Mouse (Mus musculus): ENCODE data around the gene Rtn4rl1. TPM values are rescaled to one million over a fixed set of nuclear protein-coding genes. Genes with fewer than 3 reads are reported as not detected.

Gene Rtn4rl1
- polyA plus RNA-seq, 1 experiment from 2014 or later: 2.4 TPM

DNA sequence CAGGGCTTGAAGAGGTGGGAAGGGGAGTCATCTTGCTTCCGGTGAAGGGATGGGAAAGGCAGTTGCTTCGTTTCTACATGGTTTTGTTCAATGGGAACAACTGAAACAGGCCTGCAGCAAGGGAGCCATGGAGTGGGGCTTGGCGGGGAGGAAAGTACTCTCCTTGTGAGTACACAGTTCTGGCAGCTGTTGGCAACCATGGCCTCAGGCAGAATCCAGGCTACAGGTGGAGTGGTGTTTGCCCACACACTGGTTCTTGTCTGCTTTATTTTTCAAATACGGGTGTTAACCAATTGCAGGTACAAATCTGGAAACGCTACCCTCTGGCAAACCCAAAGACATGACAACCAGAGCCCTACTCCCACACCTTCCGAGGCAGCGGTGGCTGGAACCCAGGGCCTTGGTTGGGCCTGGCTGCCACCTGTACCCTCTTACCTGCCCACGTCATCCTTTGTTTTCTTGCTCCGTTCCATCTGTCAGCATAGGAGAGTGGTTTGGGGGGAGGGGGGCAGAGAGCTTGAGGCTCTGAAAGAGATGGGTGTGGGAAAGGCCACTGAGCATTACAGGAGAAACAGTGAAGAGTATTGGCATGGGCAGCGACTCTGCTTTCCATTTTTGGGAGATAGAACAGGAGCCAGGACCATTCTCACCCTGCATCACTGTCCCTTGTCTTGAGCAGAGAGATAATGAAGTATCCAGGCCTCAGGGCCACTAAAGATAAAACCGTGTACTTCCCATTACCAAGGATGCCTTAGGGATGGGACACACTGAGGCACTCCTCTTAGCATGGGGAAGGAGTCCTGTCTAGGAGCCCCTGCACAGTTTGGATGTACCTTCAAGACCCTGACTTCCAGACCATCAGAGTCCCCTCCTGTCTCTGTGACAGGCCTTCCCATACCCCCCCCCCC, 51.0 kb downstream of the Rtn4rl1 start:
- Histone ChIP-seq H3K4me1 (replicated peaks; ENCODE audit: control insufficient read depth, insufficient read depth, low read length) (0 out of 2 replicates have a peak, but pooled peaks cover 2% of the 10 kb centered on the region), H3K9me3 (ENCODE audit: control insufficient read depth, low read length) (no peaks in the 10 kb centered on the region), H3K27ac (ENCODE audit: low read depth, low read length) (no peak overlapping the region), H3K9ac (ENCODE audit: low read depth, low read length) (no peak overlapping the region), H3K4me2 (replicated peaks; ENCODE audit: low read depth, low read length) (no peak overlapping the region), H3K27me3 (ENCODE audit: control insufficient read depth, insufficient read depth, low read length) (no peaks in the 10 kb centered on the region), H3K4me3 (ENCODE audit: low read depth, low read length) (no peak overlapping the region), H3K36me3 (ENCODE audit: control insufficient read depth, insufficient read depth, low read length) (no peaks in the 10 kb centered on the region)
- ATAC-seq (ENCODE audit: low FRiP score) (peak; percentile 17; the same call in 1 of the 2 replicates), DNase-seq (ENCODE audit: low spot score) (no peak)
- WGBS: 84% methylated on average over 11 of the region's 11 CpGs

DNA sequence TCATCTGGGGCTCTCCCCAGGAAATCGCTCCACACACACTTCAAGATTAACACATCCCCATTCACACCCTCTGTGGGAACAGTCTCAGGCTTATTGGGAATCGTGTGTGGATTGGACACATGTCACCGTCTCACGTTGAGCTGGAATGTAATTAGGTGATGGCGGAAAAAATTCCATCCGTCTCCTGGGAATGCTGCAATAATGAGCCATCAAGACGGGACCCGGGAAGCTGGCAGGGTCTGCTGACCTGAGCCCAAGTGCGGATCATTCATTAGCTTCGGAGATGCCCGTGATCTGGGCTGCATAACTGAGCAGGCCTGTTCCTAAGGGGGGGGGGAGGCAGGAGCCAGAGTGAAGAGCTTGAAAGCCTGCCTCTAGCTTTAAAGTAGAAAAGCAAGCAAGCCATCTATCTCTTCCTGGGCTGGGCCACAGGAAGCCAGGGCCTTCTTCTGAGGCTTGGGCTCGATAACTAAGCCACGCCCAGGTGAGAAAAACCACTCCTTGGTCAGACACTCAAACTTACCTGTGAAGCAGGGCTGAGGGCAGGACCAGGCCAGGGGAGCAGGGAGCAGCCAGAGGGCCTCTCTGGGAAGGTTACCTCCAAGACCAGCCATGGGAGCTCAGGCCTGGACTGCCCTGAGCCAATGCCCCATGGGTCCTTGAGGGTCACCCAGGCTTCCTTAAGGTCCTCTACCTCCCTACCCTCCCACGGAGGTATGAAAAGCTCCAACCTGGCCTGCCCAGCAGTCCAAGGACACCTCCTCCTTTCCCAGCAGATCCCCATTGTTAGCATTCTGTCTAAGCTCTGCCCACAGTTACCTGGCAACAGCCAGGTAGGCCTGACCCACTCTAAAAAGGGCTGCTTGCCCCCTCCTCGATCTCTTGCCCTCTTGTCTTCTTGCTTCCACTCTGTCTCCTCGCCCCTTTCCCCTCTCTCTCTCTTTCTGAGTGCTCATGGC, 52.1 kb downstream of the Rtn4rl1 start:
- no peaks in the 10 kb centered on the region for H3K9me3 ChIP-seq (ENCODE audit: control insufficient read depth, low read length)
- H3K9ac ChIP-seq (ENCODE audit: low read depth, low read length): no peak overlapping the region
- H3K4me2 ChIP-seq (replicated peaks; ENCODE audit: low read depth, low read length): no peak overlapping the region
- ATAC-seq (ENCODE audit: low FRiP score) (peak; percentile 65; the same call in 1 of the 2 replicates), DNase-seq (ENCODE audit: low spot score) (peak; percentile 41)
- no peak overlapping the region for H3K4me3 ChIP-seq (ENCODE audit: low read depth, low read length)
- WGBS: 46% methylated on average over 16 of the region's 16 CpGs
- no peaks in the 10 kb centered on the region for H3K27me3 ChIP-seq (ENCODE audit: control insufficient read depth, insufficient read depth, low read length)
- H3K36me3 ChIP-seq (ENCODE audit: control insufficient read depth, insufficient read depth, low read length): no peaks in the 10 kb centered on the region
- 0 out of 2 replicates have a peak, but pooled peaks cover 2% of the 10 kb centered on the region for H3K4me1 ChIP-seq (replicated peaks; ENCODE audit: control insufficient read depth, insufficient read depth, low read length)
- H3K27ac ChIP-seq (ENCODE audit: low read depth, low read length): no peak overlapping the region

DNA sequence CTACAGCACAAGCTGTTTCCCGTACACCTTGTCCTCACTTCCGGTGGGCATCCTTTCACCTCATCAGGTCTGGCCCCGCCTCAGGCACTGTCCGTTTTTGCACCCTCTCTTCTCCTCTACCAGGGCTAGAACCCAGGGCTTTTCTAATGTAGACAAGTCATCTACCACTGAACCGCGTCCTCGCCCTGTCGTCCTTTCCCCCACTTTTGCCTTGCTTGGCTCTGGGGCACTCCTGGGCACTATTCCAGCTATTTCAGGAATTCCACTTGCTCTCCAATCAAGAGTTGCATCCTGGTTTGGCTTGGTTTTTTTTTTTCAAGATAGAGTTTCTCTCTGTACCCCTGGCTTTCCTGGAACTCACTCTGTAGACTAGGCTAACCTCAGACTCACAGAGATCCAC, 53.0 kb downstream of the Rtn4rl1 start:
- Histone ChIP-seq H3K9me3 (ENCODE audit: control insufficient read depth, low read length) (no peaks in the 10 kb centered on the region), H3K4me2 (replicated peaks; ENCODE audit: low read depth, low read length) (no peak overlapping the region), H3K4me3 (ENCODE audit: low read depth, low read length) (no peak overlapping the region), H3K9ac (ENCODE audit: low read depth, low read length) (no peak overlapping the region), H3K4me1 (replicated peaks; ENCODE audit: control insufficient read depth, insufficient read depth, low read length) (0 out of 2 replicates have a peak, but pooled peaks cover 2% of the 10 kb centered on the region), H3K27me3 (ENCODE audit: control insufficient read depth, insufficient read depth, low read length) (no peaks in the 10 kb centered on the region), H3K27ac (ENCODE audit: low read depth, low read length) (no peak overlapping the region), H3K36me3 (ENCODE audit: control insufficient read depth, insufficient read depth, low read length) (no peaks in the 10 kb centered on the region)
- 91% methylated on average over 8 of the region's 8 CpGs for WGBS
- no peak for DNase-seq (ENCODE audit: low spot score)
- ATAC-seq (ENCODE audit: low FRiP score): no peak

DNA sequence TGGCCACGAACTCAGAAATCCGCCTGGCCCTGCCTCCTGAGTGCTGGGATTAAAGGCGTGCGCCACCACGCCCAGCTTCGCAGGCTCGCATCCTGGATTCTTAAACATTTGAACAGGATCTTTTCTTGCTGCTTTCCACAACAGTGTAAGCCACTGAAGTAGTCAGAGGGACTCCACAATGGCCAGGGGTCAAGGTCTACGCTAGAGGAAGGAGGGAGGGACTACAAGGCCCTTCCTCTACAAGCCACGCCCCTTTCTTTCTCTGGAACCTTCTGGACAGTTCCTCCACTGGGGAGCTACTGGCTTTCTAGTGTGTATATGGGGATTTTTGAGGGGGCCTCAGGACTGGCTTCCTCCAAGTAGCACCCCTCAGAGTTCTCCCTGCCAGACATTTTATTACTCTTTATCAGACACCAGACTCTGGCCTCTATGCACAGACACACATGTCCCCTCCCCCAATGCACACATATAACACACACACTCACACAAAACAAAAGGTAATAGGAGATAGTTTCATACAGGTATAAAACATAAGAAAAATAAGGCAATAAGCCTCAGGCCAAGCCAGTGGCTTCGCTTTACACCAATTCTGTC, 53.7 kb downstream of the Rtn4rl1 start:
- H3K4me3 ChIP-seq (ENCODE audit: low read depth, low read length): no peak overlapping the region
- 89% methylated on average over 10 of the region's 10 CpGs for WGBS
- H3K27ac ChIP-seq (ENCODE audit: low read depth, low read length): no peak overlapping the region

DNA sequence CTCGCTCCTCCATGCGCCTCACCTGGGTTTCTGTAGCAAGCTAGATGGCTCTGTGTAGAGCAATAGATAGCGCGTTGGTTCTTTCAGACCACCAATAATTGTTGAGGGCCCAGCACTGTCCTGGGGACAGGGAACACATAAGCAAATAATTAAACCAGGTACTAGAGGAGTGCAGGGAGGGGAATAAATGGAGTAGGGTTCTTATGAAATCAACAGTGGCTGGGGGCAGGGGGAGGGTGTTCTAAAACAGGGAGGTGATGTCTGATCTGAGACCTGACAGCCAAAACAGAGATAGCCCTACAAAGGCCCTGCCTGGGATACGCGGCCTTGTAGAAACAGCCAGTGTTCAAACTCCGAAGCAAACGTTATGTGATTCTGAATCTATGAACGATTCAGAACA, 56.0 kb downstream of the Rtn4rl1 start:
- WGBS: 90% methylated on average over 9 of the region's 9 CpGs
- Histone ChIP-seq H3K27me3 (ENCODE audit: control insufficient read depth, insufficient read depth, low read length) (no peaks in the 10 kb centered on the region), H3K4me2 (replicated peaks; ENCODE audit: low read depth, low read length) (no peak overlapping the region), H3K9me3 (ENCODE audit: control insufficient read depth, low read length) (no peaks in the 10 kb centered on the region), H3K36me3 (ENCODE audit: control insufficient read depth, insufficient read depth, low read length) (no peaks in the 10 kb centered on the region), H3K4me1 (replicated peaks; ENCODE audit: control insufficient read depth, insufficient read depth, low read length) (0 out of 2 replicates have a peak, but pooled peaks cover 2% of the 10 kb centered on the region), H3K4me3 (ENCODE audit: low read depth, low read length) (no peak overlapping the region), H3K9ac (ENCODE audit: low read depth, low read length) (no peak overlapping the region), H3K27ac (ENCODE audit: low read depth, low read length) (no peak overlapping the region)
- ATAC-seq (ENCODE audit: low FRiP score) (no peak), DNase-seq (ENCODE audit: low spot score) (no peak)

More for the DNA sequence above, 53.7 kb downstream of the Rtn4rl1 start:
- ATAC-seq (ENCODE audit: low FRiP score): no peak
- Histone ChIP-seq H3K9ac (ENCODE audit: low read depth, low read length) (no peak overlapping the region), H3K27me3 (ENCODE audit: control insufficient read depth, insufficient read depth, low read length) (no peaks in the 10 kb centered on the region), H3K9me3 (ENCODE audit: control insufficient read depth, low read length) (no peaks in the 10 kb centered on the region), H3K4me2 (replicated peaks; ENCODE audit: low read depth, low read length) (no peak overlapping the region), H3K4me1 (replicated peaks; ENCODE audit: control insufficient read depth, insufficient read depth, low read length) (0 out of 2 replicates have a peak, but pooled peaks cover 2% of the 10 kb centered on the region), H3K36me3 (ENCODE audit: control insufficient read depth, insufficient read depth, low read length) (no peaks in the 10 kb centered on the region)
- no peak for DNase-seq (ENCODE audit: low spot score)

DNA sequence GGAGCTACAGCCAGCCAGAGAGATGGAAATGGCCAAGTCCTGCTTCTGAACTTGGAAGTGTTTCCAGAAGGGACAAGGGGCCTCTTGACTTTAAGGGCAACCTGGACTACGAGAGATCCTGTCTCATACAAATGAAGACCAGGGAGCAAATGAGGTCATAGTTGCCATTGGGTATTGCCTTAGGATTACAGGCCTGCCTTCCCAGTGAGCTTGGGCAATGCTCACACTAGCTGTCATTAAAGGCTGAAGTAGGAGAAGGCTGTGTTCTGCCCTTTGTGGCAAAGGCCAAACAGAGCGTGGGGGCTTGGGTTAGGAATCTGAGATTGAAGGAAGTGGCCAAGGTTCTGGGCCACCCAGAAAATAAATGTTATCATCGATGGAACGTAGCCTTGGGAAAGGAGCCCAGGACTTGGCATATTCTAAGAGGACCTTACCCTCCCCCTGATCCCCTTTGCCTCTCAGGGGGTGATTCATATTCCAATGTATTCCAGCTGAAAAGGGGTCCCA, 57.5 kb downstream of the Rtn4rl1 start:
- H3K9ac ChIP-seq (ENCODE audit: low read depth, low read length): no peak overlapping the region
- ATAC-seq (ENCODE audit: low FRiP score): no peak

DNA sequence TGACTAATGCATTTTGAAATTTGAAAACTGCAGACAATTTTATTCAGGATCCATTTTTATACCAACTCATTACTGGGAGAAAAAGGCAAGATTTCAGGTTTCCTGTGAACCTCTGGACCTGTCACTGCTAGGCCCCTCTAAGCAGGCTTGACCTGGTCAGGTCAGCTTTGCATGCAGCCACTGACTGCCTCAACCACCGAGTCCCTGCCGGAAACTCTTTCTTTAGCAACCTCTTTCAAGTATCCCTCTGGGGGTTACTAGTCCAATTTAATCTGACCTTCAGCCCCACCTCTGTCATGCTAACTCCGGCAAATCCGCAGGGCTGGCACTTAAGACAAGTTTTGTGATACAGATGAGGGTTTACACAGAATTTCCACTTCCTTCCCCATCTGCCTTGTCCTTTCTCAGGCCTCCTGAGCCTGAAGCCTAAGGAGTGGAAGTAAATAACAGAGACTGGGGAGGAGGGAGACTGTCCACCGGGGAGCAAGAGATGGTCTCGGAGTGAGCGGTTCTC, 58.0 kb downstream of the Rtn4rl1 start:
- no peak for DNase-seq (ENCODE audit: low spot score)
- 58% methylated on average over 7 of the region's 7 CpGs for WGBS

More for the DNA sequence above, 57.5 kb downstream of the Rtn4rl1 start:
- Histone ChIP-seq H3K27me3 (ENCODE audit: control insufficient read depth, insufficient read depth, low read length) (no peaks in the 10 kb centered on the region), H3K27ac (ENCODE audit: low read depth, low read length) (no peak overlapping the region), H3K4me3 (ENCODE audit: low read depth, low read length) (no peak overlapping the region), H3K36me3 (ENCODE audit: control insufficient read depth, insufficient read depth, low read length) (no peaks in the 10 kb centered on the region), H3K4me2 (replicated peaks; ENCODE audit: low read depth, low read length) (no peak overlapping the region), H3K4me1 (replicated peaks; ENCODE audit: control insufficient read depth, insufficient read depth, low read length) (no peaks in the 10 kb centered on the region), H3K9me3 (ENCODE audit: control insufficient read depth, low read length) (no peaks in the 10 kb centered on the region)
- no peak for DNase-seq (ENCODE audit: low spot score)
- 81% methylated on average over 4 of the region's 4 CpGs for WGBS

More for the DNA sequence above, 58.0 kb downstream of the Rtn4rl1 start:
- ATAC-seq (ENCODE audit: low FRiP score): no peak
- H3K36me3 ChIP-seq (ENCODE audit: control insufficient read depth, insufficient read depth, low read length): no peaks in the 10 kb centered on the region
- no peaks in the 10 kb centered on the region for H3K4me1 ChIP-seq (replicated peaks; ENCODE audit: control insufficient read depth, insufficient read depth, low read length)
- H3K27me3 ChIP-seq (ENCODE audit: control insufficient read depth, insufficient read depth, low read length): no peaks in the 10 kb centered on the region
- H3K4me3 ChIP-seq (ENCODE audit: low read depth, low read length): no peak overlapping the region
- H3K4me2 ChIP-seq (replicated peaks; ENCODE audit: low read depth, low read length): no peak overlapping the region
- H3K9me3 ChIP-seq (ENCODE audit: control insufficient read depth, low read length): no peaks in the 10 kb centered on the region
- H3K27ac ChIP-seq (ENCODE audit: low read depth, low read length): no peak overlapping the region
- H3K9ac ChIP-seq (ENCODE audit: low read depth, low read length): no peak overlapping the region
